Mouse (Mus musculus) right cerebral cortex, postnatal 4 days (tissue): ENCODE results near the gene Slc1a5.

Experiments
- DNase-seq: peaks from one replicate; pipeline ENCODE4 v3.0.0-alpha.2; 2022

Slc1a5 gene

DNA sequence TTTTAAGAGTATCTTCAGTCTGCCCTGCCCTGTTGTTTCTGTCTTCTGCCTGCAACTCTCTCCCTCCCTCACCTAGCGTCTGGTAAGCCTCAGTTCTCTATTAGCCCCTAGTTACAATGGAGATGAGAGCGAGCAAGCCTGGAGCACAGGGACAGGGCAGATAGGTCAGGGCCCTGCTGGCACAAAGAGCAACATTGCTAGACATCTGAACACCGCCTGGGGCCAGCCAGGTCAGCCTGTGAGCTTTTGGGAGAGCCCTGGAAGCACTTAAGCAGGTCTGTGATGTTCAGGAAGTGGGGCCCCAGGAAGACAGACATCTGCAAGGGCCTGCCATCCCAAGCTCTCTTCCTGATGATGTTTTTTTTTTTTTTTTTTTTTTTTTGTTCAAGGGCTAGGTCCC lies 40.0 kb downstream of the Slc1a5 start:
- DNase-seq = no peak

DNA sequence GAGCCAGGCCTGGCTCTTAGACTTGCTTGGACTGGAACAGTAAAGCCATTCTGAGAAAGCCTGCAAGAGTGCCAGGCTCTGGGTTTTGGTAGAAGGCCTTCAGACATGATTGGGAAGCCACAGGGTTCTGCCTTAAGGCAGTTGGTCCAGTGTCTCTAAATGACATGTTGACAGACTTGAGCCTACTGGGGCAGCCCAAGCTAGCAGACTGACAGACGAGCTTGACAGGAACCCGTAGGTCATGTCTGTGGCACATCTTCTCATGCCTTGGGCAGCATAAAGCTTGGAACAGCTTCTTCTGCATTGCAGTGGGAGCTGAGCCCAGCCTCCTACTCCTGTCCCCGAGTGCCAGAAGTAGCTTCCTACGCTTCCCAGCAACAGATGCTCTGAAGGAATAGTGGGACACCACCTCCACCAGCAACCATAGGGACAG lies 40.5 kb downstream of the Slc1a5 start:
- DNase-seq = no peak

DNA sequence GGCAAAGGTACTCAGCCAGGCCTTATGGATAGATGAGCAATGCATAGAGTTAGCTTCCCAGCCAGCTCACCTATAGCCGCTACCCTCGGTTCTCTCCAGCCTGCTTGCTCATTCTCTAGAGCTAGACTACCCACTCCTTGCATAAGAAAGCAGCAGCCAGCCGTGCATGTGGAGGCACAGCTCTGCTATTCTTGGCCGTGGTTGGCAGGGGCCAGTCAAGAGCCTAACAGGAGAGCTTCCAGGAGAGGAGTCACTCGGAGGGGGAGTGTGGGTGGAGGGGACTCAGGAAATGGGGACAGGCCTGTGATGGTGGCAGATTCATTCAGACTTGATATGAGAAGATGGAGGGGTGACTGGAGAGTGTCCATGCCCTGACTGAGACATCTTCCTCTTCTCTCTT lies 42.6 kb downstream of the Slc1a5 start:
- no peak for DNase-seq

DNA sequence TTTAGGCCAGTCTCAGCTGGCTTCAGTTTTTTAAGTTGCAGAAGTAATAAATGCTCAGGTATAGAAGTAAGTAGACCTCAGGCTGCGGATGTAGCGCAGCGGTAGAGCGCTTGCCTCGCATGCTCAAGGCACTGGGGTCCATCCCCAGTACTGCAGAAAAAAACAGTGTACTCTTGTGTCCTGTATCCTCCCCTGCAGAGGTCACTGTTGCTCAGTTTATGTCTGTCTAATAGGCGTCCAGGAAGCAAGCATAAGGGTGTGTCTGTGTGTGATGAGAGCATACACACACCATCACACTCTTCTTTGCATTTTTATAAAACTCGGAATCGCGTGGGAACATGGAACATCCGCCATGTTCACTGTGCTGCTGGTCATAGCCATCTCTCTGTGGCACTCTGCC lies 44.6 kb downstream of the Slc1a5 start:
- no peak for DNase-seq

DNA sequence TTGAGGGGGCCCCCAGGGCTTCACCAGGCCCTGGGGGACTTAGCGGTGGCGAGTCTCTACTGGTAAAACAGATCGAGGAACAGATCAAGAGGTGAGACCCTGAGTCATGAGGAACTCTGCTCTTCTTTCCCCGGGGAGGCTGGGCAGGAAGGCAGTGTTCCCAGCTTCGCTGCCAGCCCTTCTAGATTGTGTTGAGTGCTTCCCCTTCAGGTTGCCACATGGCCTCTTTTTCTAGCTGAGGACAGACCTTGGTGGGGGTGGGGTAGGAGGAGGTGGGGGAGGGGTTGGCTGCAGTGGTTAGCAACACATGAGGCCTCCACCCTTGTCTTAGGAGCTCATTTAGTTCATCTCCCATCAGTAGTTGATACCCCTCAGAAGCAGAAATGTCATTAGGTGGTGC lies 45.4 kb downstream of the Slc1a5 start:
- no peak for DNase-seq

DNA sequence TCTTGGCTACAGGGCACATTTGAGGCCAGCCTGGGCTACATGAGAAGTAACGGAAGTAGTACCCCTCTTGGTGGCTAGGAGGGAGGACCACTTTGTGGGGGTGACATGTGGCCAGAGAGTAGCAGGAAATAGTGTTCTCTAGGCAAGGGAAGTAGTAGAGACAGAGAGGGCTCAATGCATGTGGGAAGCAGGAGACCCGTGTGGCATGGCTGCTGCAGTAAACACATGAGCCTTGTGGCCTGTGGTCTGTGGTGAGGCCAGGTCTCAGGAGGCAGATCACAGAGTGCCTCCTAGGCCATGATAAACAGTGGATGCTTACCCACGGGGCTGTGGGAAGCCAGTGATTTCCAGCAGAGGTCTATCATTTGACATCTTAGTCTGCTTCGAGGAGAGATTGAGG lies 46.1 kb downstream of the Slc1a5 start:
- DNase-seq = no peak

DNA sequence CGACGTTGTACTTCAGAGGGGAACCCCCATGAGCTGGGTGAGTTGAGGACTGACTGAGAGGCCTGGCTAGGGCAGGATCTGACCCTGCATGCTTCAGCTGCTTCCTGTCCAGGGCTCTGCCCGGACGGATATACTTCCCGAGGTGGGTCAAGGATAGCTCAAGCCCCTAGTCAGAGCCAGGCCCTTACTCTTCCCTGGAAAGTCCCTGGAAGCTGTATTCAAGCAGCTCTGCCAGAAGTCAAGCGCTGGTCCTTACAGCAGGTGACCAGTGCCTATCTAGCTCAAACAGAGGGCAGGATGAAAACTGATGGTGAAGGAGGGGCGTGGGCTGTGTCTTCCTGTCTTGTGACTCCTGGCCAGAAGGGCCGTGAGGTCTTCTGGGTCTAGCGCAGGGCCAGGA lies 49.3 kb downstream of the Slc1a5 start:
- DNase-seq = no peak

DNA sequence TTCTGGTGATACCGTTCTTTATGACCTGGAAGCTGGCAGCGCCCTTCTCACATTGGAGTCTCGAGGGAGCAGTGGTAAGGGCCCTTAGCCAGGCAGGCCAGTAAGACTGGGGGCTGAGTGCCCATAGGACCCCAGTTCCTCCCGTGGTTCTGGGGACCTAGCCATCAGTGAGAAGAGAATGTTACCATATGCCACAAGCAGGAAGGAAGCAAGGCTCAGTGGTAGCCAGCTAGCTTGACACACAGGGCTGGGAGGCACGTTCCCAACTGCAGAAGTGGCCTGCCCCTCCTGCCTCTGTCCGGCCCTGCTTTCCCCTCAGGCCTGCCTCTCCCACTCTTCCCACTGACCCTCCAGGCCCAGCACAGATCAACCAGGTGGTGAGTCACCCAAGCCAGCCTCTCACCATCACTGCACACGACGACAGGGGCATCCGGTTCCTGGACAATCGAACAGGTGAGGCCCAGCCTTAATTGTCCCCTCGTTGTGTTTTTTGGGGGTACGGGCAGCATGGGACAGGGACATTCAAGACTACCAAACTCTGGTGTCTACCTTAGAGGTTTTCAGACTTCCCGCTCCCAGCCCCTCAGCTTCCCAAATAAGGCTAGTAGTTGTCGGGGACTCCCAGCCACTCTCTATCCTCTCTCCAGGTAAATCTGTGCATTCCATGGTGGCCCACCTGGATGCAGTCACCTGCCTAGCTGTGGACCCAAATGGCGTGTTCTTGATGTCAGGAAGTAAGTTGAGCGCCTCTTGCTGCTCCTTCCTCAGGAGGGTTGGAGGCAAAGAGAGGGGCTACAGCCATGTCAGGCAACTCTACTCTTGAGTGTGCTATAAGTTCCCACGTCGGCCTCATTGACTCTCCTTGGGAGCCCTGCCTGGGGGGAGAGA lies 57.0 kb downstream of the Slc1a5 start:
- no peak for DNase-seq

DNA sequence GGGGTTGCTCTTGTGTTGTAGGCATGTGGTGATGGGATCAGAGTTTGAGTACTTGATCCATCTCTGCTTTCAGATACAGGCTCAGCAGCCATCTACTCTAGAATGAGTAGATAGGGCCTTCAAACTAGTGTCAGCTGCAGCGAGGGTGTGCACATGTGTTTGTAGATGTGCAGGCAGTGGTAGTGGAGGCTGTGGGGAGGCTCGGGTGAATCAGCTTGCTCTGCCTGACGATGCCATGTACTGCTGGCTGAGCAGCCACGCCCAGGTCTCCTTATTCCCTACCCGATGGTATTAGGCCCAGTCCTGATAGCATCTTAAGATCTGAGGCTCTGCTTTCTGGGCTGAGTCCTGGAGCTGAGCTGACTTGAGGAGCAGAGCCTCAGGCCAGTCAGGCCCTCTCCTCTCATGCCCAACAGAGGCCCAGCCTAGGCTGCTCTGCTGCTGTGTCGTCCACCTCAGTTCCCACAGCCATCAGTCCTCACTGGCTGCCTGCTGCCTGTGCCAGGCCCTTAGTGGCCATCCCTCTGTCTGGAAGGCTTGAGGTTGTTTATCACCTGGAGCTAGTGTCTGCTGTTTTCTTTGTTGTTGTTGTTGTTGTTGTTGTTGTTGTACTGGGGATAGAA lies 57.8 kb downstream of the Slc1a5 start:
- DNase-seq = no peak

DNA sequence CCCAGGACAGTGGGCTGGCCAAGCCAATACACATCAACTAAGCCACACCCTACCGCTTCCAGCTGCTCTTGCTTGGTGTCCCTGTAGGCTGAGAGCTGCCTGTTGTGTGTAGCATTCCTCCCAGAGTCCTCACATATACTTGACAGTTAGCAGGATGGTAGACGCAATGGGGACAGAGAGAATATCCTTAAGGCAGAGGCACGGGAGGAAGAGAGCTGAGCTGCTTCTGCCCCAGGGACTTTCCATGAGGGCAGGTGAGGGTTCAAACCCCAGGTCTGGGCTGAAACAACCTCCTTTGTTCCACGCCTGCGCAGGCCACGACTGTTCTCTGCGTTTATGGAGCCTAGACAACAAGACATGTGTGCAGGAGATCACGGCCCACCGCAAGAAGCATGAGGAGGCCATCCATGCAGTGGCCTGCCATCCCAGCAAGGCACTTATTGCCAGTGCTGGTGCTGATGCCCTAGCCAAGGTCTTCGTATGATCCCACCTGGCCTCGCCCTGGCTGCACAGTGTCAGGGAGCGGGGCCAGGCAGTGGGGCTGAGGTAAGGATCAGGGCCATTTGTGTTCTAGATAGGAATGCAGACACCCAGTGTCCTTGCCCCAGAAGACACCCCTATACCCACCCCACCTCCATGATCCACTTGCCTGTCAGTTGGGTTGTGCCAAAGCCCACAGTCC lies 58.4 kb downstream of the Slc1a5 start:
- DNase-seq = no peak

DNA sequence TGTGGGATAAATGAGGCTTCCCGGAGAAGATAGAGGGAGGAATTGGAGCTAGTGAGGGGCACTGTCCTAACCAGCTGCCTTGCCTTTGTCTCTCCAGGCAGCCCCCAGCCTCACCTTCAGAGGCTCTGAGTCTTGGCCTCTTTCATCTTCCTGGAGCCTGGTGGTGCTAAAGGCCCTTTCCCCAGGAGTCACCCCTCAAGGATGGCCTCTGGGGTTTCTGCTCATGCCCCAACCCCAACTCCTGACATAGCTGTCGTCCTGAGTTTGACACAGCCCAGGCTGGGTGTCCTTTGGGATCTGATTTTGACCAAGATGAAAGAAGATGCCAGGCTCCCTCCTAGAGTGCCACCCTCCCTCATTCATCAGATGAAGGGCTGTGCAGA lies 59.0 kb downstream of the Slc1a5 start:
- DNase-seq = no peak

DNA sequence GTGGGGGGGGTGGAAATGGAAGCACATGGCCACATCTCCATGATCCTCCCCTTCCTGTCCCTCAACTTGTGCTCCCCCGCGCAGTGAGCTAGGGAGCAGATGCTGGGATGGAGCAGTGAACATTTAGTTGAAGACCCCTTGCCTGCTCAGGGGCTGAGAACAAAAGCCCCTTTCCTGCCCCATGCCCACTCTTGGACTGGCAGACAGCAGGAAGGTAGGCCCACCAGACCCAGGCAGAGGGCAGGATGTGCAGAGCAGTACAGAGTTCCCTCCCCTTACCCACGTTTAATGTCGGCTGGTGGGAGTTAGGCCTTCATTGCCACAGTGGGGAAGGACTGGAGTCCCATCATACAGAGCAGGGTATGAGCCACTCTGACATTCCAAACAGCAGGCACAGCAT lies 59.9 kb downstream of the Slc1a5 start:
- no peak for DNase-seq

DNA sequence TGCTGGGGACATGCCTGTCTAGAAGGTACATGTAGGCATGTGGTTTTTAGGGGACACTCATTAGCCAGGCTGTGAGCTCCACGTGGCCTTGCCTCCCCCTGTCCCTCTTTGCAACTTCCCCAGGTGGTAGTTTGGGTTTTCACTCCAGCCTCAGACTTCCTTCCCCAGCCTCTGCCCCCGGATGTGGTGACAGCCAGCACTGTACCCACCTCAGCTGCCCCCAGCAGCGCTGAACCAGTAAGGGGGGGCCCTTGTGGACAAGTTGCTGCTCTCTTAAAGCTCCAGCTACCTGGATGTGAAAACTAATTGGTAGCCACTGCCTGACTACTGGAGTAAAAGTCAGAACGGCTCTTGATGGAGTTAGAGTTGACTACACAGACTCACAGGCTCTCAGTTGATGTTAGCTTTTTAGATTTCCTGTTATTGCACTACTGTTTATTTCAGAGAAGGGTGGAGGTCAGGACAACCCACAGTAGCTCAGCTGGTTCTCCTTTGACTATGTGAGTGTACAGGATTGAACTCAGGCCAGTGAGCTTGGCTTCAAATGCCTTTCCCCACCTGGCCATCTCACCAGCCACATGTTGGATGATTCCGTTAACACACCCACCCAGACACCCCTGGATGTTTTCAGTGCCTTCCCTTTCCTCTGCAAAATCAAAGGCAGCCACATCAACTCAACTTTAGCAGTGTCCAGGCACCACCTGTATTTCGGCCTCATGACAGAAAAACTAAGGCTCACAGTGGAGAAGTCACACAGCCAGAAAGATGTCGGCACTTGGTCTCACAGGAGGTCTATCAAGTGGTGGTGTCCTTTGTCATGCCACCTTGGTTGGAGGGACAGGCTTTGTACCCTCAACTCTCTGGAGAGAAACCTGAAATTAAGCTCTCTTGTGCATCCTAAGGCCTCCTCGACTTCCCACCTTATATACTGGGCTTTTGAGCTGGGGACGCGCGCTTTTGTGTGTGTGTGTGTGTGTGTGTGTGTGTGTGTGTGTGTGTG lies 60.7 kb downstream of the Slc1a5 start:
- DNase-seq = no peak

DNA sequence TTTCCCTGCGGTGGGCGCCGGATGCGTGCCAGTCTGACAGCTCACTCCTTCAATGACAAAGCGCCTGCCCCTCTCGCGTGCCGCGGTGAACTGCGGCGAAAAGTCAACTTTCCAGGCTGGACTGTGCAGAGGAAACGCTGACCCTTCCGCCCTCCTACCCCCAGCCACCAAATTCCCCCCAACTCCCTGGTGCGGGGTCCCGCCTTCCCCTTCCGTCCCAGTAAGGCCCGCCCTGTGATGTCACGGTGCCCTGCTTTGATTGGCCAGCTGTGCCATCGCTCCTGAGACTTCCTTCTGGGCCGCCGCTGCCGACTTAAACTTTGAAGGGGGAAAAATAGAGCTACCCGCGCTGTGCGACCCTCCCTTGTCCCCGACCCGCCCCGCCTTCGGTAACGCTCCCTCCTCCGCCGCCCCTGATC lies 61.5 kb downstream of the Slc1a5 start, which contains the start of gene Prkd2:
TSS of gene Prkd2 (plus strand) at position 258 of the 419 bp plus-strand sequence.
- DNase-seq = peak; percentile 88

DNA sequence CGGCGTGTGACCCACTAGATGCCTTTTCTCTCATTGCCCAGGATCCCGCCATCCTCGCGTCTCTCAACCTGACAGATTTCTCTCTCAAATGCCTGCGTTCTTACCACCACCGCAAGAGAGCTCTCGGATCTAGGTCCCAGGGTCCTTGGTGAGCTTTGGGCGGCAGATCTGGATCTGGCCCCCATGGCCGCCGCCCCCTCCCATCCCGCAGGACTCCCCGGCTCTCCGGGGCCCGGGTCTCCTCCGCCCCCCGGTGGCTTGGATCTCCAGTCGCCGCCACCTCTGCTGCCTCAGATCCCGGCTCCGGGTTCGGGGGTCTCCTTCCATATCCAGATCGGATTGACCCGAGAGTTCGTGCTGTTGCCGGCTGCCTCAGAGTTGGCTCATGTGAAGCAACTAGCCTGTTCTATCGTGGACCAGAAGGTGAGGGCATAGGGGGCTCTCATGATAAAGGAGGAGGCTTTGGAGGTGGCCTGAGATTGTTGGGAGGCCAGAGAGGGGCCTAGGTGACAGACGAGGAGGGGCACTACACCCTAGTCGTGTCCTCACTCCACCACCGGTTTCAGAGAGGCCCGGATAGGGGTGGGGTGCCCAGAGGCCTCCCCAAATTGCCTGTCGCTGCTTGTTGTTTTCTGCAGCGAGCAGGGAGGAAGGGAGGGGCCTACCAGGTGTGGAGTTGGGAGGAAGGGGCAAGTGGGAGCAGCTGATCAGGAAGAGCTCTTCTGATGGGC lies 62.5 kb downstream of the Slc1a5 start:
- no peak for DNase-seq

DNA sequence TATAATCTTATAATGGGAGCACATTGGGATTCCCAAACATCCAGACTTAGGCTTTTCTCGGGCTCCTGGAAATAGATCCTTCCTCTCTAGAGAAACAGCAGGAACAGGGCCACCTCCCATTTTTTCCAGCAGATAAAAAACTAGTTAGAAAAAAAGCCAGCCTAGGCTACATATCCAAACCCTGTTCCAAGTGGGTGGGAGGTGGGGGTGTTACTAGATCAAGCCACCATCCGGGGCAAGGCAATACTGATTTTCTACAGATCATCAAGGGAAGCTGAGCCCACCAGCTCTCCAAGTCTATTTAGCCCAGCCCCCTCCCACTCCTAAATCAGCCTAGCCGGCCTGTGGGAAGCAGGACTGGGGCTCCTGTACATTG lies 63.5 kb downstream of the Slc1a5 start:
- DNase-seq = no peak

DNA sequence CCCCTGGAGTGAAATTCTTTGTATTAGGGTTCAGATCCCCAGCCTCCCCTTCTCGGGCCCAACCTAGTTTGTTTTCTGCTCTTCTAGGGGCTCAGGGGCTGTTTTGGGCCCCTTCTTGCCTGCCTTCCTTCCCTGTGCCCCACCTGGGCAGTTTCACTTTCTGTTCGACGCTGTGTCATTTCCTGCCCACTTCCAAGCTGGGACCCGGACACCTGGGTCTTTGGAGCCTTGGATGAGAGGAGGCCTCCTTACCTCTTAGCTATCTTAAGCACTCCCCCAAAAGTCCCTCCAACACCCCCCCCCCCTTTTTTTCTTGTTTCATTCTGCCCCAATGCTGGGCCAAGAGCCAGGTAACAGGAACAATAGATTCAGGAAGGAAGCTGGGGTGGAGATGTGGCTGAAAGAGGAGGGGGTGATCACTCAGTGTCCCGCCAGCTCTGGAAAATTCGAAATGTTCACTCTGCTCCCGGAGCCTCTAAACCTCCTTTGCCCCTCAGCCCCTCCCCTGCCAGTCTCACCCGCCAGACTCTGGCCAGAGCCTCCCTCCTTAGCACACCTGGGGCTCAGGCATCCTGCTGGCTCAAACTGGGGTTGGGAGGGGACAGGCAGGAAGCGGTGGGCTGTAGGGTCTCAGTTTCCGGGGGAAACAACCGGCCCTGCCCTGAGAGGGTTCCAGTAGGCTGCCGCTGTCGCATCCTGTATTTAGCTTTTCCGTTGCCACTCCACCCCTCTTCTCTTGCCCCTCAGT lies 64.1 kb downstream of the Slc1a5 start:
- DNase-seq = no peak

DNA sequence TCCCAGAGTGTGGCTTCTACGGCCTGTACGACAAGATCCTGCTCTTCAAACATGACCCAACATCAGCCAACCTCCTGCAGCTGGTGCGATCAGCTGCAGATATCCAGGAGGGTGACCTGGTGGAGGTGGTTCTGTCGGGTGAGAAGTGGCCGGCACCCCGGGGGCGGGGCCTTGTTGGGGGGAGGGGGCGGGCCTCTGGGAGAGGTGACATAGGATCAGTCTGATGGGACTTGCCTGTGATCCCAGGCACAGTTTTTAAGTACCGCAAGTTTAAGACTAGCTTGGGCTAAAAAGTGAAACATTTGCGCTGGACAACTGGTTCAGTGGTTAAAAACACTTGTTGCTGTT lies 64.7 kb downstream of the Slc1a5 start:
- DNase-seq = no peak

DNA sequence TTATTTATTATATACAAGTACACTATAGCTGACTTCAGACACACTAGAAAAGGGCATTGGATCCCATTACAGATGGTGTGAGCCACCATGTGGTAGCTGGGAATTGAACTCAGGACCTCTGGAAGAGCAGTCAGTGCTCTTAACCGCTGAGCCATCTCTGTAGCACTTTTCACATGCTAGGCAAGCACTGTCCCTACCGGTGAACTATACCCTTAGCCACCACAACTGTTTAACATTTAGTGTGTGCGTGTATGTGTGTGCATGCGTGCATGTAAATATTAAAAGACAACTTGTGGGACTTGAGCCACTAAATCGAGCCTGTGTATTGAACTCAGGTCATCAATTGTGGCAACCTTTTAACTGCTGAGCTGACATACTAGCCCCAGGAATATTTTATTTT lies 65.6 kb downstream of the Slc1a5 start:
- DNase-seq = no peak

DNA sequence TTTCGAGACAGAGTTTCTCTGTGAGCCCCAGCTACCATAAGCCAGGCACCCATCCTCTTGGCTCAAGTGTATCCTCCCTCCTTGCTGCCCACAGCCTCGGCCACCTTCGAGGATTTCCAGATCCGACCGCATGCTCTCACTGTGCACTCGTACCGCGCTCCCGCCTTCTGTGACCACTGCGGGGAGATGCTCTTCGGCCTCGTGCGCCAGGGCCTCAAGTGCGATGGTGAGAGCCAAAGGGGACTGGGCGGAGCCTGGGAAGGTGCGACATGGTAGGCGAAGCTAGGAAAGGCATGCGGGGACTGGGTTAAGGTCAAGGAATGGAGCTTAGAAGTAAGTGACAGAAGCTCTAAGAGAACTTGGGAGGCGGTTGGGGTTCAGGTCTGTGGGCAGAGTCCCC lies 66.4 kb downstream of the Slc1a5 start:
- no peak for DNase-seq
